Mouse (Mus musculus) kidney, adult 2 months (tissue): ENCODE results near the gene Mpdz. TPM values are rescaled to one million over a fixed set of nuclear protein-coding genes. Genes with fewer than 3 reads are reported as not detected.

Experiments used
- DNase-seq: peaks from one replicate; pipeline ENCODE4 v3.0.0; 2021
- H3K27ac ChIP-seq: fragments of 200-500 bp; 2 replicates; pipeline ENCODE4 v1.5.1; 2012; ENCODE audit warnings: low read depth, low read length, control low read depth, inconsistent platforms; ENCODE audit not compliant: insufficient read depth
- H3K27me3 ChIP-seq: fragments of 200-500 bp; replicated peaks from 2 replicates; pipeline ENCODE4 v1.6.1; 2012; ENCODE audit warnings: mild to moderate bottlenecking, moderate library complexity, low read length, inconsistent platforms; ENCODE audit not compliant: control insufficient read depth, insufficient read depth
- H3K36me3 ChIP-seq: fragments of 200-500 bp; 2 replicates; pipeline ENCODE4 v1.6.1; 2012; ENCODE audit warnings: mild to moderate bottlenecking, moderate library complexity, low read length, inconsistent platforms; ENCODE audit not compliant: control insufficient read depth, insufficient read depth
- H3K4me1 ChIP-seq: fragments of 200-500 bp; 2 replicates; pipeline ENCODE4 v1.6.1; 2011; ENCODE audit warnings: low read length; ENCODE audit not compliant: control insufficient read depth, insufficient read depth
- H3K4me3 ChIP-seq: fragments of 200-500 bp; 2 replicates; pipeline ENCODE4 v1.5.1; 2011; ENCODE audit warnings: mild to moderate bottlenecking, low read depth, low read length, control low read depth; ENCODE audit not compliant: insufficient read depth
- CTCF ChIP-seq: fragments of 200-500 bp; conservative IDR thresholded peaks from 2 replicates; pipeline ENCODE4 v1.5.1; 2011; ENCODE audit warnings: low read depth, mild to moderate bottlenecking, control low read depth, low read length, moderate library complexity, mixed read lengths; ENCODE audit not compliant: insufficient read depth, insufficient read length
- POLR2A ChIP-seq: fragments of 200-500 bp; IDR thresholded peaks from one replicate; pipeline ENCODE4 v1.6.1; 2011; ENCODE audit warnings: low read depth, low read length, control low read depth
- WGBS: fragments of 180-500 bp; shearing (Covaris S2); methylation state at CpG from one replicate; pipeline ENCODE4 v1.1.7; 2018; 5-methylcytosine and 5-hydroxymethylcytosine counted together
- polyA plus RNA-seq: library from polyadenylated mRNA; depleted of rRNA; stranded (reverse); fragments of >200 nt; gene quantifications from 2 replicates; pipeline ENCODE4 v1.2.3, GENCODE M21; 2012

Gene Mpdz
- polyA plus RNA-seq, 1 experiment: 11.4 TPM

- no peak overlapping the region for H3K27ac ChIP-seq
- peaks cover 3% of the 10 kb centered on the region; the same call in 1 of the 2 replicates for H3K4me1 ChIP-seq
- no peak overlapping the region for H3K4me3 ChIP-seq
- H3K36me3 ChIP-seq: no peaks in the 10 kb centered on the region
- TF ChIP-seq POLR2A: no peak
- no peak for TF ChIP-seq CTCF
- no peaks in the 10 kb centered on the region for H3K27me3 ChIP-seq
- no peak for DNase-seq
- WGBS: 81% methylated on average over 6 of the region's 6 CpGs
Observed at GRCm38 (mm10) chr4:81252859-81253780, 189.5 kb downstream of the Mpdz start.

- Histone ChIP-seq H3K36me3 (no peaks in the 10 kb centered on the region), H3K27me3 (no peaks in the 10 kb centered on the region), H3K27ac (no peak overlapping the region), H3K4me3 (no peak overlapping the region), H3K4me1 (peaks cover 3% of the 10 kb centered on the region; the same call in 1 of the 2 replicates)
- no peak for TF ChIP-seq POLR2A
- TF ChIP-seq CTCF: peak; percentile 24; the same call in 1 of the 2 replicates
- DNase-seq: peak; percentile 34
- 64% methylated on average over 1 of the region's 1 CpGs for WGBS
Observed at GRCm38 (mm10) chr4:81252334-81252733, 190.3 kb downstream of the Mpdz start.

- Histone ChIP-seq H3K4me1 (peaks cover 3% of the 10 kb centered on the region; the same call in 1 of the 2 replicates), H3K36me3 (no peaks in the 10 kb centered on the region), H3K4me3 (no peak overlapping the region), H3K27me3 (no peaks in the 10 kb centered on the region), H3K27ac (no peak overlapping the region)
- DNase-seq: peak; percentile 59
- TF ChIP-seq CTCF (peak; percentile 72), POLR2A (no peak)
- WGBS: 9% methylated on average over 5 of the region's 5 CpGs
Observed at GRCm38 (mm10) chr4:81251934-81252333, 190.7 kb downstream of the Mpdz start.

GRCm38 (mm10) chr4:81249245-81249644, 193.4 kb downstream of the Mpdz start:
- peak overlapping the region; percentile 60; the same call in 1 of the 2 replicates for H3K27ac ChIP-seq
- no peak for TF ChIP-seq POLR2A
- TF ChIP-seq CTCF: no peak
- DNase-seq: peak; percentile 32

GRCm38 (mm10) chr4:81236227-81236626, 206.4 kb downstream of the Mpdz start:
- WGBS: 71% methylated on average over 5 of the region's 5 CpGs
- no peak for DNase-seq

More at GRCm38 (mm10) chr4:81249245-81249644, 193.4 kb downstream of the Mpdz start:
- no peaks in the 10 kb centered on the region for H3K27me3 ChIP-seq
- 39% methylated on average over 2 of the region's 2 CpGs for WGBS
- no peak overlapping the region for H3K4me3 ChIP-seq
- no peaks in the 10 kb centered on the region for H3K36me3 ChIP-seq
- peaks cover 3% of the 10 kb centered on the region; the same call in 1 of the 2 replicates for H3K4me1 ChIP-seq

More at GRCm38 (mm10) chr4:81236227-81236626, 206.4 kb downstream of the Mpdz start:
- no peak for TF ChIP-seq CTCF
- no peak for TF ChIP-seq POLR2A
- H3K4me3 ChIP-seq: no peak overlapping the region
- no peaks in the 10 kb centered on the region for H3K4me1 ChIP-seq
- H3K36me3 ChIP-seq: no peaks in the 10 kb centered on the region
- H3K27ac ChIP-seq: no peak overlapping the region
- H3K27me3 ChIP-seq: no peaks in the 10 kb centered on the region
